Mouse (Mus musculus): ENCODE measurements around the gene Slc7a7.
"Not testable (repeated sequence)": the region's sequence is repeated elsewhere in the genome, so short reads cannot be mapped to it uniquely, and the experiment has no call there.

Gene Slc7a7

DNA sequence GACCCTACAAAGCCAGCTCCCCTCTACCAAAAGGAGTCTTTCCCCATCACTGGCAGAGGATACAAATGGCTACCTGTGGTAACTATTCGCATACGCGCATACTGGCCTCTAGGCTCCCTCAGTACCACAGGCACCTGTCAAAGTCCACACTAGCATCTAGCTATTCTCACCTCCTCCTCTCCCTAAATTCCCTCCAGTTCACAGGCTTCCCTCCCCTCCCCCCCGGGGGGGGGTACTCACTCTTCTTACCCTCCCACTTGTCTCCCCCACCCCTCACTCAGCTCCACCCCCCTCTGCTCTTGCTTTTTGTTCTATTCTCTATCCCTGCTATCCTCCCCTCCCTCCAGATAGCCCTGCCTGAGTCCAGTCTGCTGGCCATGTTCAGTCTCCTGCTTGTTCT is 37.0 kb downstream of the Slc7a7 start:
- in situ Hi-C loops (cut with MboI, MseI): no loop called here

DNA sequence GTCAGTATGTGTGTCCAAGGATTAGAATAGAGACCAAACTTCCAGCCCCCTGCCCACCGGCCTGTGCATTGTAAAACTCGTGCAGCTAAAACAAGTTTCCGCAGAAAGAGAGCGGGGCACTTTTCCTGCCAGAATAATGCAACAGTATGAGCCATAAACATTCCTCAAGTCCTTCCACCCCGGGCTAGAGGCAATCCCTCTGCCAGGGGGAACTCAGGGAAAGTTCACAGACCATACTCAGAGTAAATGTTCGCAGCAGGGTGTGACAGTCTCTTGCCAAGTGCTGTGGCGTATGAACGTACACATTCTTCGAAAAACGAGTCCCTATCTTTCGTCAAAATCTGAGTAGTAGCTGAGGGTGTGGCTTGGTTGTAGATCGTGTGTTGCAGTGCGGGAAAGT is 38.0 kb downstream of the Slc7a7 start:
- in situ Hi-C loops (cut with MboI, MseI): no loop called here

DNA sequence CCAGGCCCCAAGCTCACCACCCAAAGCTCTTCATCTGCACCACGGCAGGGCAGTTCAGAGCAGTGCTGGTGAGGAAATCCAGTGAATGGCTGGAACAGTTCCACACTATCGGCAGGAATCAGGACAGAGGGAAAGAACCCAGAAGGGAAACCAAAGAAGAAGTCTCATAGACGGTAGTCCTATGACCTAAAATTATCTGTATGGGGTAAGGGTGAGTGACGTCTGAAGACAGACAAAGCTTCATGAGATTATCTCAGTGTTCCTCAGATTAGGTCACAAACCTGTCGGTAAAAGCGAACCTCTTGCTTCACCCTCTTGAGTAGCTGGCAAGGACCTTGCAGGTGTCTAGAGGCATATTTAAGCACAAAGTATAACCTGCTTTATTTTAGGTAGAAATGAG is 40.4 kb downstream of the Slc7a7 start:
- in situ Hi-C loops (cut with MboI, MseI): no loop called here

DNA sequence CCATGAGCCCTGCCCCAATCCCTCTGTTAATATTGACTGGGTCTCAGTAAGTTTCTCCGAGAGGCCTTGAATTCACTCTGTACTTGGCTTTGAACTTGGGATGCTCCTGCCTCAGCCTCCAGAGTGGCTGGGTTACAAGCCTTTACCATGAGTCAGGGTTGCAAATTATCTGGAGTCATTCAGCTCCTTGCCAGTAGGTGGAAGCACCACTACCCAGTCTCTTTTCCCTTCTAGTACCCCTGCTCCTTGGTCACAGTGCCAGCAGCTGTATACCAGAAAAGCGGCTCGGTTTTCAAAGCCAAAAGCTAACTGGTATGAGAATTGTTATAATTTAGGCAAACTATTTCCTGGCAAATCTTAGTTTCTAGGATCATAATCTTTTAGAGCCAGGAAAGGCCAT is 41.7 kb downstream of the Slc7a7 start:
- in situ Hi-C loops (cut with MboI, MseI): no loop called here

DNA sequence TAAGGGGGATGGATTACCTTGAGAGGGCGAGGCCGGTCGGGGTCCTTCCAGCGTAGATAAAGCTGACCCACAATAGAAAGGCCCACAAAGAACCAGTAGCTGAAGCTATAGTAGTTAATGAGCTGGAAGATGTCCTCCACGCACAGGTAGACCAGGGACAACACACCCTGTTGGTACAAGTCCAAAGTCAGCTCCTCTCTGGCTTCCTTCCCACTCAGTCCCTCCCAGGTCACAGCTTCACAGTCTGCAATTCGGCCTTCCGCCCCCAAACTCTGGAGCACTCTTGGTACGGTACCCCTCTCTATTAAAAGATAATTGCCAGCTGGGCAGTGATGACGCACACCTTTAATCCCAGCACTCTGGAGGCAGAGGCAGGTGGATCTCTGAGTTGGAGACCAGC is 44.7 kb downstream of the Slc7a7 start:
- in situ Hi-C loops (cut with MboI, MseI): no loop called here

DNA sequence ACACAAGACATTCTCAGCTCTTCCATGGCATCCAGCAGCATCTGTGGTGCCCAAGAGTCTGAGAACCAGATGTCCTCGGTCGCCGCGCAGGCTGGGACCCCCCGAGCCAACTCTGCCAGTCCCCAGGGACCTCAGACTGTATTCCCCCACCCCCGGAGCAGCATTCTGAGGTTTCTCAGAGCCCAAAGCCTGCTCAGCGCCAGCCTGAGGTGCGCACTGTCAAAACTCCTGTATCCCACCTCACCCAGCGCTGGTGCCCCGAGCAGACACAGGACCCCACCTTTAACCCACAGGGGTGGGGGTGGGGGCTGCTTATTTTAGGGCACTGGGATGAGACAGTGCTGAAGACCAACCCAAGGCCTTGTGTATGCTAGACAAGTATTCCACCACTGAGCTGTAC is 46.1 kb downstream of the Slc7a7 start:
- in situ Hi-C loops (cut with MboI, MseI): no loop called here

DNA sequence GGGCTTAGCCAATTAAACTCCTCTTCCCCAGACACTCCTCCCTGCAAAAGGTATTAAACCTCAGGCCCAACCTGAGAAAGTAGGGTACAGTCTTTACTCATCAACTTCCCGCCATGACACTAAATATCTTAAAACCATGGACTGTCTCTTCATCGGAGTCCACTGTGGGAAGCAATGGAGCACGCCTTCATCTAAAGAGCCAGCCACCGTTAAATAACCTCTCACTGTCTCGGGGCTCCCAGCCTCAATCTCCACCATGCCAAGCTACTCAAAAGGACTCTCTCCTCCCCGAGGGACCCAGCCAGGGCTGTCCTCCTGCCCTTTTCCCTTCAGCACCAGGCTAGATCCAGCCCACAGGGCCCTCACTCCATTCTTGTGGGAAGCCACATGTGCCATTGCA is 47.0 kb downstream of the Slc7a7 start:
- in situ Hi-C loops (cut with MboI, MseI): no loop called here

DNA sequence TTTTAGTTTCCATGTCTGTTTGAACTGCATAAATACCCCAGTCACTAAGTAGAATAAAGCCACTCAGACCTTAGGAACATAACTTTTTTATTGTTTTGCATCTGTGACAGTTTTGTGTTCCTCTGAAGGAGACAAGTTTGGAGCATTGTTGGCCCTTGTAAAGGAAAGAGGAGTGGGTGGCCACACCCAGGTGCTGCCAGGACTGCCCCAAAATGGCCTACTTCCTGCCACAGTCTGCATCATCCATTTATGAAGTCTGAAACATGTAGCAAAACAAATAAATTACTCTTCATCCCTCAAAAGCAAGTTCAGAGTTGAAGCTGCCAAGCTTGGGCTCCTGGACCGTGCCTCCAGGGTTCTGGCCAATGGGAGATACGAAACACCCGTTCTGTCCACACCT is 48.2 kb downstream of the Slc7a7 start:
- in situ Hi-C loops (cut with MboI, MseI): no loop called here

DNA sequence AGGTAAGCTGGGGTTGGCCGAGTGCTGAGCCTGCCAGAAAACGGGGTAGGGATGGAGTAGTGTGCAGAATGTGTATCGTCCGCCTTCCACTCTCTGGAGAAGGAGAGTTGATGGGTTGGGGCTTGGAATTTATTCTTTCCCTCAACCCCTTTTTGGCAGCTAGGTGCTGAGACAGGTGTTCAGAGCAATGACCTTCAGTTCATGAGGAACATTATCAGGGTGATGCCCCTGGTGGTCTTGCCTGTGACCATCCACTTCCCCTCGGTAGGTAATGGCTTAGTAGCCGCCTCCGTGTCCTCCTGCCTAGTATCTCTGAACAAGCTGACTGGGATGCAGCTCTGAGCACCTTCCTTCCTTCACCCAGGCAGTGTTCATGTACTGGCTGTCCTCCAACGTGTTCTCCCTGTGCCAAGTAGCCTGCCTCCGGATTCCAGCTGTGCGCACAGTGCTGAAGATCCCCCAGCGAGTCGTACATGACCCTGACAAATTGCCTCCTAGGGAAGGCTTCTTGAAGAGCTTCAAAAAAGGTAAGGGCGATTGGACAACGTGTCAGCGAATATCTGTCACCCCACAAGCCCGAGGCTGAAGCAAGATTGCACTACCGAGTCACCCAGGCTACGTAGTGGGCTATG is 50.0 kb downstream of the Slc7a7 start:
- in situ Hi-C loops (cut with MboI, MseI): no loop called here

DNA sequence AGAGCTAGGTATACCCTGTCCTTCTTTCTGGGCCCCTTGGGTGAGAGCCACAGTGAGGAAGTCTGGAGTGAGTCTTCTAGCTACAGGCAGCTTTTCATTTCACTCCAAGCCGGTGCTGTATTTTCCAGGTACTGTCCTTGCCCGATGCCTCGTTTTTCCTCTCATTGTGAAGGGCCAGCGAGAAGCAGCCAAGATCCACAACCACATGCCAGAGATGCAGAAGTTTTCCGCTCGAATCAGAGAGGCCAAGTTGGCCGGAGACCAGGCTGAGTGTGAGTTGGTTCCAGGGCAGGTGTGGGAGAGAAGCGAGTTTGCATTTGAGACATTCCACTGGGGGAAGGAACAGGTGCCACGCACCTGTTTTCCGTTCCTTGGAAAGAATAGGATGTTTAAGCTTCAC is 51.0 kb downstream of the Slc7a7 start:
- in situ Hi-C loops (cut with MboI, MseI): no loop called here

DNA sequence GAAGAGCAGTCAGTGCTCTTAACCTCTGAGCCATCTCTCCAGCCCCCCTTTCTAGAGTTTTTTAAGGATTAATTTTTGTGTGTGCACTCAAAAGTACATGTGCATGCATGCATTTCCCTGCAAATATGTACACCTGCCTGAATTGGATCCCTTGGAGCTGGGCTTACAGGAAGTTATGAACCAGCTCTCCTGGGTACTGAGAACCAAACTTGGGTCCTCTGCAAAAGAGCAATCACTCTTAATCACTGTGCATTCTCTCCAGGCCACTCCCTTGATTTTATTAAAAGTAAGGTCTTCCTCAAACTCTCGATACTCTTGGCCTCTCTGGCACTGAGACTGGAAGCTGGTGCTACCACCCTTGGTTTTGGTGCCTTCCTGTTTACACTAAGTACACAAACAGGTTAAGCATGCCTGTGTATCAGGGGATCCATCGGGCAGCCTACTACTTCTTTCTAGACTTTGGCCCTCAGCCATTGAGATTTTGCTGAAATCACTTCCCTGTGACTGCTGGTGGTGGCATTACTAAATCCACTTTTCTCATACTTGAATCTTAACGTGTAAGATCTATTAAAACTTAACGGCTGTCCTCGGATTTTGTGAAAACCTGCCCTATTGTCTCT is 52.4 kb downstream of the Slc7a7 start:
- in situ Hi-C loops (cut with MboI, MseI): no loop called here

DNA sequence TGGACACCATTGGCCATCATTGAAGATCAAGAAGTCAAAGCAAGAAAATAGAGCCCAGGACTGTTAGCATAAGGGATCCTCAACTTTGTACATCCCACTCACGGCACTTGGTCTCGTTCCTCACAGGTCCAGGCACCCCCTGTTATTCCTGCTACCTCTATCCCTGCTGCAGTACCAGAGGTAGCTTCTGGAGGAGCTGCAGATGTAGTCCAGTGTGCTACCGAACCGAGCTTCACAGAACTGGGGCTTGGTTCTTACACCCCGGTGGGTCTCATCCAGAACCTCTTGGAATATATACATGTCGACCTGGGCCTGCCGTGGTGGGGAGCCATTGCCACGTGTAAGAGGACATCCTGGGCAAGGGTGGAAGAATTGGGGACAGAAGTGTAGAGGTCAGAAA is 54.4 kb downstream of the Slc7a7 start:
- in situ Hi-C loops (cut with MboI, MseI): no loop called here

DNA sequence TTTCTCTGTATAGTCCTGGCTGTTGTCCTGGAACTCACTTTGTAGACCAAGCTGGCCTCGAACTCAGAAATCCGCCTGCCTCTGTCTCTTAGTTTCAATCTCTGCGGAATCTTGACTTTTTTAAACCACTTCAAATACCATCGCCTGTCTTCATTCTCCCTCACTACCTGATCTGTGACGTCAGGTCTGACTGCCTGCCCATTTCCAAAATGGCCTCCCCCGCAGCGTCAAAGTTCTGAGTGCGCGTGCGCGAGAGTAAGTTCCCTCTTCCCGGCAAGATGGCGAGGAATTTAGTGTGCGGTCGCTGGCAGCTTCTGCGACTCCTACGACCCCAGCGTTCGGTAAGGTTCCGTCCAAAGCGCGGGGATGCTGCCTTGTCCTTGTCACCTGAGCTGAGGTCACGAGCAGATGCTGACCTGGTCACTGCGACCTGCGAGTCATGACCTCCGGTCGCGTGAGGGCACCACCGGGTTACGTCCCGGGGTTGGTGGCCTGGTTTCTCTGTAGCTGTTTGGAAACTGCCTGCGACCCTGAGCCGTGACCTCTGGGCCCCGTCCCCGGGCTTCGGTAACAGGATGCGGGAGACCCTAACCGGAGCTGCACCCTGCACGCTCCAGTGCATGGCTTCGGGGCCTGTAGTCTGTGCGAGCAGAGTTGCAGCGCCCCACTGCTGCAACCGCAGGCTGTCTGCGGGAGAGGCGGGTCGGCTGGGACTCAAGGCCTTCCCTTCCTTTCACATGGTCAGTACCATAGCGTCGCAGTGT is 56.8 kb downstream of the Slc7a7 start, which contains the start of gene Oxa1l:
Gene Oxa1l, plus strand, starts transcription at position 258 of the 764 bp plus-strand sequence.
- in situ Hi-C loops (cut with MboI, MseI): no loop called here

DNA sequence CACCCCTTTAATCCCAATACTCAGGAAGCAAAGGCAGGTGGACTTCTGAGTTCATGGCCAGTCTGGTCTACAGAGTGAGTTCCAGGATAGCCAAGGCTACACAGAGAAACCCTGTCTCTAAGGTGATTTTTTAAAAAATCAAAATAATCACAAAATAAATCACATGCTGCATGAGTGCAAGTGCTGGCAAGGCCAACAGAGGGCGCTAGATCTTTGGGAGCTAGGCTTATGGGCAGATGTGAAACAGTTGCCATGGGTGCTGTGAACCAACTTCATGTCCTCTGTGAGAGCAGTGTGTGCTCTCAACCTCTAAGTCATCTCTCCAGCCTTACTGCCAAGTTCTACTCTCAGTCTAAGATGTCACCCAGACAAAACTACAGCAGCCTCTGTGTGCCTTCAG is 63.2 kb downstream of the Slc7a7 start:
- in situ Hi-C loops (cut with MboI, MseI): no loop called here

DNA sequence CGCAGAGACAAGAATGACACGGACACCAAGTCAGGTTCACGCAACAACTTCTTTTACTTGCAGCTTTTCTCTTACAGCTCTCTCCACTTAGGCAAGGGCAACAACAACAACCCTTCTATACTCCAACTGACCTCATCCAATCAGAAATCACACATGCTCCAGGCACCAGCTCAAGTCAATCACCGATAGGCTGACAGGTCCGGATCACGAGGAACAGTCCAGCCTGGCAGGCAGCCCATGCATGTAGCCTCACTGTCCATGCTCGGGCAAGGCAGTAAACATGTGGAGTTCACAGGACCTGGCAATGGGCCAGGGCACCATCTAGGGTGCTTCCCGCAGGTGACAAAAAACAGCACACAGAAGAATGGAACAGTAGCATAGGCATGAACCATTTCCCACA is 65.3 kb downstream of the Slc7a7 start:
- in situ Hi-C loops (cut with MboI, MseI): no loop called here

DNA sequence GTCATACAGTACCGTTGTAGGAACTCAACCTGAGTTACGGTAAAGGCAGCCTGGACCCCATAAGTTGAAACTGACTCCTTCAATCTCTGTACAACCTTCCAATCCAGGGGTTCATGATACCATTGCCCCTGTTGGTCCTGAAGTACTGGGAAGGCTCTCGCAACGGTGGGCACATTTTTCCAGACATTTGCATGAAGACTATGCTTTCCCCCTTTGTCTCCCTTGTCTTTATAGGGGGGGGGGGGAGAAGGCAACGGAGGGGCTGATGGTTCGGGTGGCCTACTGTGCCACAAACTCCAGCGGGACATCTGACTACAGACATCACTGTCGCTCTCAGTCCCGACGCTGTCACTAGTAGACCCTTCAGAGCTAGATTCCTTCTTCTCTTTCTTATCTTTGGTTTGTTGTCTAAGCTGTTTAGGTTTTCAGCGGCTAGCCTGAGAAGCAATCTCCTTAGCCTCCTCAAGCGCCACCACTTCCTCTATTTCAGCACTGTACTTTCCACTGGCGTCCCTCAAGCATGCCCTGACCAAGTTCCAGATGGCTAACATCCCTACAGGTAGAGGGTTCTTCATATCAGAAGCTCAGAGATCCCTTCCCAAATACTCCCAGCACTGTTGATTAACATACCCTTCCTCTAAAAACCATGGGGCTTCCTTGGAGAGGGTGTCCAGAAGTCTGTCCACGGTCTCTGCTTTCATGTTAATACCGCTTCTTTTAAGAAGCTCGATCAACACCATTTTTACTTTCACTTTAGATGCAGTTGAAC is 66.6 kb downstream of the Slc7a7 start:
- in situ Hi-C loops (cut with MboI, MseI): not testable (repeated sequence)

DNA sequence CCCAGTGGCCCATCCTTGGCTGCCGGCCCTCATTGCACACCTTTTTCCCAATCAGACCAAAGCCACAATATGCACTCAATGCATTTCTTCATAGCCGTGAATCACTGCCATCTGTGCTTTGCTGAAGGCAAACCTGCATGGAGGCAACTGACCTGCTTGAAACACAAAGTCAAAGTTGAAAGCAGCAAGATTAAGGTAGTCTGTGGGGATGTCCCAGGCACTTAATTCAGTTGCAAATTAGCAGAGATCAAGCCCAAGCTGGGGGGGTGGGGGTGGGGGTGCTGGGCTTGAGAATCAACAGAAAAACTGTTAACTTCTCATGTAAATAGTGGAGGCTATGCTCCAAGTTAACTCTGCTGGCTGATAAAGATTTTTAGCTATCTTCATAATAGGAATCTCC is 75.8 kb downstream of the Slc7a7 start:
- in situ Hi-C loops (cut with MboI, MseI): not testable (repeated sequence)

DNA sequence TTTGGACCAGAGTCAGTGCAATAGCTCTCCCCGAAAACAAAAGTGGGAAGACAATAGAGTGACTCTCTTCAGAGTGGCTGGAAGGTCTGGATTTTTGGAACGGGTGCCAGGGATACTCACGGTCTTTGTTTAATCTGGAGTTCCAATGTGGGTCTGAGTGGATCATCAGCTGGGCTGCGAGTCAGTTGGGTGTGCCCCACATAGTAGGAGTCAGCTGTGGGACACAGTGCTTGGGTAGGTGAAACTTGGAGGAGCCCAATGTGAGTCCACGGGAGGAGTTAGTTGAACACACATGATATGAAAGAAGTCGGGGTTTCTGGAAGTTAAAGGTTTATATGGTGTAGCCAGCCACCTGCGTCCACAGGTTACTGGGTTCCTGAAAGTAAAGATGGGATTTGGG is 76.7 kb downstream of the Slc7a7 start:
- in situ Hi-C loops (cut with MboI, MseI): no loop called here

DNA sequence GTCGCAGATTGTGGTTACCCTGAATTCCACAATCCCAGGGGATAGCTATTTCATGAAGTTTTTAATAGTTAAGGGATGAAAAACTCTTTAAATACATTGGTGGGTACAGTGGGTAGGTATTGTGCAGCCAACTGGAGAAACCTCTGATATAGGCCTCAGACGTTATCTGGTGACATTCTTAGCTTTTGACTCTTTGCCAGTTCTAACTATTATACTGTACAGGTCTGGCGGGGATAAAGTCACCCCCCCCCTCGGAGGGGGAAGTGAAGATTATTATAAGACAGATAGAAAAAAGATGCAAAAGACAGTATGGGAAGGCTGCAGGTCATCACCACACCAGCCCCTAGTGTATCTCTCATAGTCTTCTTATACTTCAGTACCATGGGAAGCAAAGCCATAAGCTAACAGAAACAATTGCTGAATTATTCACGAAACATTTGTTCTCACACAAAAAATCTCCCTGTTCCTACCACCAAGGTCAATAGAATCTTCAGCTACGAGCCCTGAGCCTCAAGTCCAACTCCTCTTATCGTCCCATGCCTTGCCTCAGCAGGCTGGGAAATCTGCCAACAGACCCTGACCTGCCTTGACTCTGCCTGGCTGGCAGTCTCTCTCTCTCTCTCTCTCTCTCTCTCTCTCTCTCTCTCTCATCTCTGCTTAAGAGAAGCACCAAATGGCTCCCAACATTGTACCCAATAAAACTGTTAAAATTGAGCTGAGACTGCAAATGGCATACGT is 84.0 kb downstream of the Slc7a7 start:
- in situ Hi-C loops (cut with MboI, MseI): no loop called here

DNA sequence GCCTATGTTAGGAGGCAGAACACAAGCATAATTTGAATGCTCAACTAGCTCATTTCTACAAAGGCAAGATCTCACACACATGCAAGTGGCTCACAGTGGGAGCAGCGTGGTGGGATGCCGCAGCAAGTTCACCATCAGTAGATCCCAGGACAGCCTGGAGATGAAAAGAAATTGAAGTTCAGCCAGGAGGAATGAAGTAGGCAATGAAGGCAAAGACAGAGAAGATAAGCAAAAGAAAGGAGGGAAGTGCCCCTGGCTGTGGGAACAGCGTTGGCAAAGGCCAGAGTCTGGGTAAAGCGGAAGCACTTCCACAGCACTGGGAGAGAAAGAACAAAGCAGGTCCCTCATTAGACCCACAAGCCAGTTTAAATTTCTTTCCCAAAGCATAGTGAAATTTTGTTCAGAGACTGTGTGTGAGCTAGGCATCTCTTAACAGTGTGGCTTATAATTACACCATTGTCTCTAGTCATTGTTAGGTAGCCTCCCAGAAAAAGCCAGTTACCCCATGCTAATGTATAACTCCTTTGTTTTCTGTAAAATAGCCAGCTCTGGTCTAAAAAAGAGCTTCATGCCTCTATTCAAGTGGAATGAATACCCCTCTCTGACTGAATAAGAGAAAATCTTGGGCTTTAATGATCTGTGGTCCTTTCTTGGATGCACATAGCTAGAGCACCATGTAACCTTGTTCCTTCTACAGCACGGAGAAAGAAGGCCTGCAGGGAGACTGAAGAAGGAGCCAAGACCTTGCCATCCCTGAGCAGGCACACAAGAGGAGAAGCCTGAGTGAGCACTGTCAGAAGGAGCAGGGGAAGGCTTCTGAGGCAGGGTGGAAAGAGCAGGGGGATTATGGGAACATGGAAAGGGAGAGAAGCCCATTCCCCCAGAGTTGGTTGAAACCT is 85.2 kb downstream of the Slc7a7 start:
- in situ Hi-C loops (cut with MboI, MseI): no loop called here

DNA sequence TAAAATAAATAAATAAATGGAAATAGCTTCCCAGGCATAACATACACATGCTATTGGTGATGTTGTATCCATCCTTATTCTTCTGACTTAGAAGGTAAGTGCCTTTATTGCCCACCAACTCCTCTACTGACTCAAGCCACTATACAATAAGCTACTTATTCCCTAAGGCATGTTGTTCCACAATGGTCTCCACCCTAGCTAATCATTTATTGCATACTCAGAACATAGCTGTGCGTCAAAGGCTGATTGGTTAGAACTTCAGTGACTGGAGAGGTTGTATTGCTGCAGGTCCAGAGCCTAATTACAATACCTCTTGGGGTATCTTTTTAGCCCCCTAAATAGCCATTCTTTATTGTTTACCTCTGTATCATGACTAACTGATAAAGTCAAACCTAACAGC is 86.4 kb downstream of the Slc7a7 start:
- in situ Hi-C loops (cut with MboI, MseI): no loop called here
